Mouse (Mus musculus) midbrain, embryonic 13.5 days (tissue): ENCODE measurements around the gene Phf21a. TPM values are rescaled to one million over a fixed set of nuclear protein-coding genes. Genes with fewer than 3 reads are reported as not detected.
A peak's percentile ranks its signal among the peaks of the same experiment; 100 is the strongest.

Experiments
- ATAC-seq: fragments of 200-750 bp; cut with Nextera tagmentation; 2 replicates; pipeline ENCODE4 v1.8.0; 2017; ENCODE audit warnings: mild to moderate bottlenecking, moderate TSS enrichment, moderate library complexity
- H3K27ac ChIP-seq: fragments of 300-500 bp; sonication (generic); 2 replicates; pipeline ENCODE4 v1.5.1; 2015; ENCODE audit warnings: inconsistent platforms, mild to moderate bottlenecking, moderate library complexity
- H3K27me3 ChIP-seq: fragments of 300-500 bp; sonication (generic); 2 replicates; pipeline ENCODE4 v1.6.1; 2015; ENCODE audit warnings: mild to moderate bottlenecking, inconsistent platforms
- H3K36me3 ChIP-seq: fragments of 300-500 bp; sonication (generic); 2 replicates; pipeline ENCODE4 v1.6.1; 2015; ENCODE audit warnings: mild to moderate bottlenecking, inconsistent platforms
- H3K4me1 ChIP-seq: fragments of 300-500 bp; sonication (generic); replicated peaks from 2 replicates; pipeline ENCODE4 v1.6.1; 2015; ENCODE audit warnings: inconsistent platforms
- H3K4me2 ChIP-seq: fragments of 300-500 bp; sonication (generic); replicated peaks from 2 replicates; pipeline ENCODE4 v1.6.1; 2015; ENCODE audit warnings: moderate library complexity, mild to moderate bottlenecking, inconsistent platforms
- H3K4me3 ChIP-seq: fragments of 300-500 bp; sonication (generic); replicated peaks from 2 replicates; pipeline ENCODE4 v1.5.1; 2015; ENCODE audit warnings: mild to moderate bottlenecking, inconsistent platforms
- H3K9ac ChIP-seq: fragments of 300-500 bp; sonication (generic); replicated peaks from 2 replicates; pipeline ENCODE4 v1.6.1; 2015; ENCODE audit warnings: mild to moderate bottlenecking, inconsistent platforms
- H3K9me3 ChIP-seq: fragments of 300-500 bp; sonication (generic); 2 replicates; pipeline ENCODE4 v1.6.1; 2016; ENCODE audit warnings: mild to moderate bottlenecking, inconsistent platforms
- WGBS: fragments of 180-500 bp; shearing (Covaris S2); methylation state at CpG from one replicate; pipeline ENCODE4 v1.1.7; 2015; 5-methylcytosine and 5-hydroxymethylcytosine counted together
- polyA plus RNA-seq: library from polyadenylated mRNA; unstranded; fragments of >200 nt; fragmentation: Nextera tagmentation; extraction: Ambion mirVana; gene quantifications from 2 replicates; pipeline ENCODE4 v1.2.1, GENCODE M21; 2015

The Phf21a gene
- polyA plus RNA-seq, 1 experiment from 2014 or later = 48.8 TPM

- 9% methylated on average over 6 of the region's 6 CpGs for WGBS
Observed at GRCm38 (mm10) chr2:92060291-92060690, 32.6 kb upstream of the Phf21a start.

DNA sequence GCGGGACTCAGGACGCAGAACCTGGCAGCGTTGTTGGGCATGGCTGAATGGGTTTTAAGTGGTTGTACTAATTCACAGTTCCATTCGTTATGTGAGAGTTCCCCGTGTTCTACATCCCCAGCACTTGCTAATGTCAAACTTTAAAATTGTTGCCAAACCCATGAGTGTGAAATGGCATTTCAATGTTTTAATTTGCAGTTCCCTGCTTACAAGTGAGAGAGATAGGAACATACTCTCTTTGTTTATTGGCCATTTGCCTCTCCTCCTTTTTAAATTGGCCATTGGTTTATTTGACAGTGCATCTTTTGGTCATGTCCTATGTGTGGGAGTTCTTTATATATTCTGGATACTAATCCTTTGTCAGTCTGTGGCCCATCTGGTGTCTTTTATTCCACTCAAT, 31.6 kb upstream of the Phf21a start:
- Histone ChIP-seq H3K27ac (no peak overlapping the region), H3K4me1 (peaks cover 18% of the 10 kb centered on the region), H3K9me3 (no peaks in the 10 kb centered on the region), H3K27me3 (peaks cover 39% of the 10 kb centered on the region), H3K4me3 (no peak overlapping the region), H3K9ac (no peak overlapping the region), H3K36me3 (no peaks in the 10 kb centered on the region), H3K4me2 (no peak overlapping the region)
- 80% methylated on average over 5 of the region's 5 CpGs for WGBS
- ATAC-seq = no peak

More at GRCm38 (mm10) chr2:92060291-92060690, 32.6 kb upstream of the Phf21a start:
- Histone ChIP-seq H3K9me3 (no peaks in the 10 kb centered on the region), H3K27me3 (peaks cover 43% of the 10 kb centered on the region), H3K36me3 (no peaks in the 10 kb centered on the region), H3K4me1 (peaks cover 27% of the 10 kb centered on the region), H3K27ac (0 out of 2 replicates have a peak overlapping the region, but pooled peaks have one; percentile 84), H3K9ac (0 out of 2 replicates have a peak overlapping the region, but pooled peaks have one; percentile 86), H3K4me2 (peak overlapping the region; percentile 95), H3K4me3 (peak overlapping the region; percentile 70)
- no peak for ATAC-seq

DNA sequence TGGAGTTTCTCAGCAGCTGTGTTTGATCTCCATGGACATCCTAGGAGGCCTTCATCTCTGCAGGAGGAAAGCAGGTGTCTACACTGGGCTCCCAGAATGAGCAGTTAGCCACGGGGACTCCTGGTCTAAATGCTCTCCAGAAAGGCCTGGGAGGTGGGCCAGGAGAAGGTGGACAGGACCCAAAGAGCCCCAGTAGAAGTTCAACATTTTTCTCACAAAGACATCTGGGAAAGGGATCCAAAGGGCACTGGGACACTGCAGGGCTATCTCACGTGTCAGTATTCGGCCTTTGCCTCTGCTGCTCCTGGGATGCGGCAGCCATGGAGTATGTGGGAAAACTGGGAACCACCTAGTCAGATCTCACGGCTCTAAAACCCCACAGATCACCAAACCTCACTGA, 29.8 kb upstream of the Phf21a start:
- no peak overlapping the region for H3K9ac ChIP-seq
- no peak overlapping the region for H3K27ac ChIP-seq
- H3K36me3 ChIP-seq = no peaks in the 10 kb centered on the region
- H3K27me3 ChIP-seq = peaks cover 23% of the 10 kb centered on the region
- 61% methylated on average over 5 of the region's 5 CpGs for WGBS
- no peaks in the 10 kb centered on the region for H3K9me3 ChIP-seq
- peaks cover 18% of the 10 kb centered on the region for H3K4me1 ChIP-seq
- ATAC-seq = no peak
- H3K4me2 ChIP-seq = no peak overlapping the region
- no peak overlapping the region for H3K4me3 ChIP-seq

- no peak for ATAC-seq
- no peaks in the 10 kb centered on the region for H3K36me3 ChIP-seq
- H3K9ac ChIP-seq = no peak overlapping the region
- peaks cover 16% of the 10 kb centered on the region for H3K27me3 ChIP-seq
- H3K27ac ChIP-seq = no peak overlapping the region
- WGBS = 88% methylated on average over 8 of the region's 8 CpGs
- H3K4me3 ChIP-seq = no peak overlapping the region
- no peak overlapping the region for H3K4me2 ChIP-seq
- H3K9me3 ChIP-seq = no peaks in the 10 kb centered on the region
- peaks cover under 1% of the 10 kb centered on the region for H3K4me1 ChIP-seq
Observed at GRCm38 (mm10) chr2:92065269-92065888, 27.5 kb upstream of the Phf21a start.

DNA sequence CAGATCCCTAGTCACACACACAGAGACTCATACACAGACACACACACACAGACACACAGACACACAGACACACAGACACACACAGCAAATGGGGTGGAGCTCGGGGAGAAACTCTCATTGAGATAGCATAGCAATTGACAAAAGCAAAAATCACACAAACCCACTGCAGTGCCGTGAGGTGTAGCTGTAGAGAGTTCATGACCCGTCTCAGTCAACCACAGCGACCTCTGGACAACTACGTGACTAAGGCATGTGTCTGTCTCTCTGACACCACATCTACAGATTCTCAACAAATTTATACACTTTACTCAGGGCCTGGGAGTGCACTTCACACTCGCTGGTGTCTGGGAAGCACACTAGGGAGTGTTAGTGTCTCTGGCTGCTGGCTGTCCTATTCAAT, 27.0 kb upstream of the Phf21a start:
- H3K4me1 ChIP-seq = no peaks in the 10 kb centered on the region
- no peaks in the 10 kb centered on the region for H3K9me3 ChIP-seq
- H3K4me2 ChIP-seq = no peak overlapping the region
- no peak overlapping the region for H3K9ac ChIP-seq
- 78% methylated on average over 6 of the region's 6 CpGs for WGBS
- H3K27me3 ChIP-seq = peaks cover 11% of the 10 kb centered on the region
- H3K36me3 ChIP-seq = no peaks in the 10 kb centered on the region
- ATAC-seq = no peak
- H3K4me3 ChIP-seq = no peak overlapping the region
- no peak overlapping the region for H3K27ac ChIP-seq

DNA sequence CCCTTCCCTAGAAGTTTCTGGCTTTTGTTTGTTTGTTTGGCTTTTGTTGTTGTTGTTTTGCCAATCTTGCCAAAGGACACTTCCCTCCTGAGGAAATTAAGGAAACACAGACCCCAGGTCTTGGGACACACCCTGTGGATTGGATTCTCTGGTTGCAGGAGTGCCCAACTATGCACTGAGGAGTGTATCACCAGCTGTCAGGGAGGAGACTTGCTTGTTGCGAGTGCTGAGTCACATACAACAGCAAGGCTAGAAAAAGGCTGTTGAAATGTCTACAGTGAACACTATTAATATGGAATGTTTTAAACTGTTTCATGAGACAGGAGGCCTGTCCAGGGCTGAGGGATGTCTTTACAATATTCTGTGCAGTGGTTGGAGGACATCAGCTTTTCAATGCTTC, 26.0 kb upstream of the Phf21a start:
- ATAC-seq = no peak
- Histone ChIP-seq H3K27me3 (peaks cover 2% of the 10 kb centered on the region; the same call in 1 of the 2 replicates), H3K9me3 (no peaks in the 10 kb centered on the region), H3K27ac (no peak overlapping the region), H3K4me2 (no peak overlapping the region), H3K36me3 (no peaks in the 10 kb centered on the region), H3K4me1 (no peaks in the 10 kb centered on the region), H3K4me3 (no peak overlapping the region), H3K9ac (no peak overlapping the region)
- 87% methylated on average over 1 of the region's 1 CpGs for whole genome bisulfite sequencing

GRCm38 (mm10) chr2:92067600-92067999, 25.3 kb upstream of the Phf21a start:
- no peak overlapping the region for H3K9ac ChIP-seq
- H3K4me1 ChIP-seq = no peaks in the 10 kb centered on the region
- no peak overlapping the region for H3K4me2 ChIP-seq
- no peaks in the 10 kb centered on the region for H3K9me3 ChIP-seq
- H3K27me3 ChIP-seq = no peaks in the 10 kb centered on the region
- no peak overlapping the region for H3K4me3 ChIP-seq
- H3K27ac ChIP-seq = no peak overlapping the region
- no peaks in the 10 kb centered on the region for H3K36me3 ChIP-seq
- WGBS = 86% methylated on average over 3 of the region's 3 CpGs
- no peak for ATAC-seq

DNA sequence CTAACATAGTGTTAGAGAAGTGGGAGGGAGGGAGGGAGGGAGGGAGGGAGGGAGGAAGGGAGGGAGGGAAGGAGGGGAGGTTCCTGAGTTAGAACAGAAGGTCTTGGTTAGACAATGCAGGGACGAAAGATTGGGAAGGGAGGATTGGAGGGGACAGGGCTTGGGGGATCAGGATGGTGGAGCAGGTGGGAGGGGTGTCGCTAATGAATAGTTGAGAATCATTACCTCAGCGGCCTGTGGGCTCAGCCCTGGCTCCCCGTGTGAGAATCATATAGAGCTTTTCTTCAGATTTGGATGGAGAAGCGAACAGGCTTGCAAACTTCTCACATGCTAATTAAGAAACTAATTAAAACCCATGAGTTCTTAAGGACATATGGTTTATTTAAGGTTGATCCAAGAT, 23.3 kb upstream of the Phf21a start:
- no peak overlapping the region for H3K4me3 ChIP-seq
- no peaks in the 10 kb centered on the region for H3K27me3 ChIP-seq
- no peaks in the 10 kb centered on the region for H3K4me1 ChIP-seq
- no peaks in the 10 kb centered on the region for H3K9me3 ChIP-seq
- H3K36me3 ChIP-seq = no peaks in the 10 kb centered on the region
- H3K27ac ChIP-seq = no peak overlapping the region
- no peak for ATAC-seq
- WGBS = 62% methylated on average over 5 of the region's 5 CpGs
- H3K4me2 ChIP-seq = no peak overlapping the region
- H3K9ac ChIP-seq = no peak overlapping the region

GRCm38 (mm10) chr2:92071143-92071542, 21.8 kb upstream of the Phf21a start:
- H3K27ac ChIP-seq = no peak overlapping the region
- no peak for ATAC-seq
- no peaks in the 10 kb centered on the region for H3K27me3 ChIP-seq
- no peak overlapping the region for H3K4me3 ChIP-seq
- no peak overlapping the region for H3K4me2 ChIP-seq
- 86% methylated on average over 4 of the region's 4 CpGs for WGBS
- H3K4me1 ChIP-seq = no peaks in the 10 kb centered on the region
- H3K9me3 ChIP-seq = no peaks in the 10 kb centered on the region
- no peaks in the 10 kb centered on the region for H3K36me3 ChIP-seq
- H3K9ac ChIP-seq = no peak overlapping the region

DNA sequence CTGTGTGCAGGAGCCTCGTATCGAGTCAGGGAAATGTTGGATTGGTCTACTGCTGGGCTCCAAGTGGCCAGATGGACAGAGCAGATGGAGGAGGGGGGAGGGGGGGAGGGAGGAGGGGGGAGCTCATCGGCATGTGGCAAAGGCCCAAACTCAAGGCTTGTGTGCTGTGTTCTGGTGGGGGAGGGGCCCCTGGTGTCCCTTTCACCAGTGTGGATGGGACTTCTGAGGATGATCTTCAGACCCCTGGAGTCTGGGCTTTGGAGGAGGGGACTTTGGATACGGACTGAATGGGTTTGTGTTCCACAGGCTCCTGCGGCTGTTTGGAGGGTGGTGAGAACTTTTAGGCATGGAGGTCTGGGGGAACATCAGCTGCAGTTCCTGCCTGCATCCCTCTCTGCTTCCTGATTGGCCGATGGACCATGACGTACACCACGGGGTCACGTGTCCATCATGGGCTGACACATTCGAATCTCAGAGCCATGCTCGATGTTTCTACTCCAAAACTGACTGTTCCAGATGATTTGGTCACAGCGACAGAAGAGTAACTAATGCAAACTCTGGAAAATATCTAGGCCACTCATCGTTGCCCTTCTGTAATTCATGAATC, 16.7 kb upstream of the Phf21a start:
- Histone ChIP-seq H3K4me2 (no peak overlapping the region), H3K4me3 (no peak overlapping the region), H3K36me3 (no peaks in the 10 kb centered on the region), H3K27ac (no peak overlapping the region), H3K4me1 (no peaks in the 10 kb centered on the region), H3K9ac (no peak overlapping the region), H3K9me3 (no peaks in the 10 kb centered on the region), H3K27me3 (no peaks in the 10 kb centered on the region)
- 79% methylated on average over 13 of the region's 13 CpGs for WGBS
- no peak for ATAC-seq

DNA sequence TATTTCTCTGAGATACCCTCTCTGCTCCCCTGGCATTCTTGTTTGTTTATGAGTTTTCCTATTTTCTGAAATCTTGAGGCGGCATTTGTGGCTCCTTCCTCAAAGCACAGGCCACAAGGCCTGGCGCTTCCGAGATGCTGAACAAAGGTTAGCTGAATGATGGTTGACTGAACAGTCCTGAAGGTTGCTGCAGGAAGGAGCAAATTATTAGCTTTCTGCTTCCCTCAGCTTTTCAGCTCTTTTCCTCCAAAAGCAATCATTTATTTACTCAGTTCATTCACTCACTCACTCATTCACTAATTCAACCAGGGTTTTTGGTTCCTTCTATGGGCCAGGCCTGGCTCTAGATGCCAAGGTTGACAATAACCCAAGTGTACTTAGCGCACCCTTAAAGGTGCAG, 10.7 kb upstream of the Phf21a start:
- no peak overlapping the region for H3K27ac ChIP-seq
- no peak for ATAC-seq
- H3K4me1 ChIP-seq = no peaks in the 10 kb centered on the region
- H3K27me3 ChIP-seq = no peaks in the 10 kb centered on the region
- H3K4me2 ChIP-seq = no peak overlapping the region
- WGBS = 89% methylated on average over 4 of the region's 4 CpGs
- no peak overlapping the region for H3K4me3 ChIP-seq
- no peak overlapping the region for H3K9ac ChIP-seq
- H3K36me3 ChIP-seq = no peaks in the 10 kb centered on the region
- no peaks in the 10 kb centered on the region for H3K9me3 ChIP-seq

GRCm38 (mm10) chr2:92085721-92086120, 7.2 kb upstream of the Phf21a start:
- Histone ChIP-seq H3K4me2 (no peak overlapping the region), H3K4me3 (no peak overlapping the region), H3K36me3 (no peaks in the 10 kb centered on the region), H3K27me3 (no peaks in the 10 kb centered on the region), H3K27ac (no peak overlapping the region), H3K9me3 (no peaks in the 10 kb centered on the region), H3K9ac (no peak overlapping the region), H3K4me1 (no peaks in the 10 kb centered on the region)
- 92% methylated on average over 1 of the region's 1 CpGs for WGBS
- no peak for ATAC-seq

DNA sequence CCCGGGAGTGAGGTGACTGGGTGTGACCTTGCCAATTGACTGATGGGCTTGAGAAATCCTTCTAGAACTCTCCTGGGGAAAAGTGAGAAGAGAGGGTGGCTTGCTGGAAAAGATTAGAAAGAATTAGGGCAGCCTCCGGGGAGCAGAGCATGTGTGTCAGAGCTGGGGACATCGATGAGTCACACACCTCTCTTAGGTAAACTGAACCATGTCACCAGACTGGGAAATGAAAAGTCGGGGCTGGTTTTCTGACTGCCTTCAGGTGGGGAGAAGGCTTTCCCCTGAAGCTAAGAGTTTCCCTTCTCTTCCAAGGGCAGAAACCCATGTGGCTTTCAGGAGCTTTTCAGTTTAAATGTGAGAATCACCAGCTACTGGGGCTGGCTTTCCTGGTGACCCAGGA, 5.9 kb upstream of the Phf21a start:
- ATAC-seq = no peak
- Histone ChIP-seq H3K36me3 (no peaks in the 10 kb centered on the region), H3K27ac (no peak overlapping the region), H3K4me2 (no peak overlapping the region), H3K27me3 (no peaks in the 10 kb centered on the region), H3K9me3 (no peaks in the 10 kb centered on the region), H3K9ac (no peak overlapping the region), H3K4me3 (no peak overlapping the region), H3K4me1 (no peaks in the 10 kb centered on the region)
- 88% methylated on average over 4 of the region's 4 CpGs for WGBS
